Mouse (Mus musculus): ENCODE data around the gene Prpf3.
A peak's percentile ranks its signal among the peaks of the same experiment; 100 is the strongest.
"Not testable (repeated sequence)": the region's sequence is repeated elsewhere in the genome, so short reads cannot be mapped to it uniquely, and the experiment has no call there.

DNA sequence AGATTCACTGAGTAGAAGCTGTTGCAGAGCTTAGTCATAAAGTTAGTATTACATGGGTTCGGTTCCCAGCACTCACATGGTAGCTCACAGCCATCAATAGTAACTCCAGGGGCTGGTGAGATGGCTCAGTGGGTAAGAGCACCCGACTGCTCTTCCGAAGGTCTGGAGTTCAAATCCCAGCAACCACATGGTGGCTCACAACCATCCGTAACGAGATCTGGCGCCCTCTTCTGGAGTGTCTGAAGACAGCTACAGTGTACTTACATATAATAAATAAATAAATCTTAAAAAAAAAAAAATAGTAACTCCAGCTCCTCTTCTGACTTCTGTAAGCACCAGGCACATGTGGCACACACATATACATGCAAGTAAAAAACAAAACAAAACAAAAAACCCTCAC, 48.1 kb downstream of the Prpf3 start:
- peak; percentile 15; the same call in 1 of the 2 replicates for TF ChIP-seq CTCF (conservative IDR thresholded peaks at IDR 0.05; ENCODE audit: low read length)
- not testable (repeated sequence) for TF ChIP-seq POU5F1, NANOG (IDR thresholded peaks at IDR 0.05; ENCODE audit: borderline replicate concordance, low read length)

All from E14TG2a.4 (cell line).